Mouse (Mus musculus): ENCODE data around the gene Senp7. TPM values are rescaled to one million over a fixed set of nuclear protein-coding genes. Genes with fewer than 3 reads are reported as not detected.
"Not testable (repeated sequence)": the region's sequence is repeated elsewhere in the genome, so short reads cannot be mapped to it uniquely, and the experiment has no call there.

Senp7 gene
- polyA plus RNA-seq, 1 experiment from 2014 or later, result 24.6 TPM

- no peak overlapping the region for H3K27ac ChIP-seq (ENCODE audit: low read length)
- no peaks in the 10 kb centered on the region for H3K36me3 ChIP-seq (ENCODE audit: insufficient read depth, low read length)
- H3K9me3 ChIP-seq (ENCODE audit: low read length), result no peaks in the 10 kb centered on the region
- peak overlapping the region; percentile 55 for H3K4me2 ChIP-seq (replicated peaks; ENCODE audit: low read depth, low read length)
- H3K4me1 ChIP-seq (ENCODE audit: insufficient read depth, low read length), result no peaks in the 10 kb centered on the region
- H3K4me3 ChIP-seq (ENCODE audit: low read length), result peak overlapping the region; percentile 42
- no peaks in the 10 kb centered on the region for H3K27me3 ChIP-seq (ENCODE audit: insufficient read depth, low read length)
- WGBS, result 2% methylated on average over 20 of the region's 20 CpGs
- H3K9ac ChIP-seq (replicated peaks; ENCODE audit: low read length), result peak overlapping the region; percentile 57
- peak; percentile 97 for ATAC-seq (ENCODE audit: low FRiP score, low TSS enrichment)
Observed at GRCm38 (mm10) chr16:56064334-56064990, 16.3 kb downstream of the Senp7 start.

DNA sequence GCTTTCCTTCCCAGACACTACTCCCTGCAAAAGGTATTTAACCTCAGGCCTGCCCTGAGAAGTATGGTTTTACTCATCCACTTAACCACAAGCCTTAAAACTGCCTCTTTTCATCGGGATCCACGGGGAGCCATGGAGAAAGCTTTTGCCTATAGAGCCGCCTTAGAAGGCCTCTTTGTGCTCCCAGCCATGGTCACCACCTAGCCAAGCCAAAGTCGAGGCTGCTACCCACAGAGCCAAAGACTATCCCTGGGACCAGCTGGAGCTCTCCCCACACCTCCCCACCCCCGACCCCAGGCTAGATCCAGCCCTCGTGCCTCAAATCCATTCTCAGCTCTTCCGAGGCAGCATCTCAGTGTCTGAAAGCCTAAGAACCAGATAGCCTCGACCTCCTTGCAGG lies 18.0 kb downstream of the Senp7 start:
- 51% methylated on average over 8 of the region's 8 CpGs for WGBS
- Histone ChIP-seq H3K9me3 (ENCODE audit: low read length) (no peaks in the 10 kb centered on the region), H3K4me3 (ENCODE audit: low read length) (no peak overlapping the region), H3K27ac (ENCODE audit: low read length) (no peak overlapping the region), H3K9ac (replicated peaks; ENCODE audit: low read length) (no peak overlapping the region), H3K36me3 (ENCODE audit: insufficient read depth, low read length) (no peaks in the 10 kb centered on the region), H3K27me3 (ENCODE audit: insufficient read depth, low read length) (no peaks in the 10 kb centered on the region), H3K4me2 (replicated peaks; ENCODE audit: low read depth, low read length) (no peak overlapping the region), H3K4me1 (ENCODE audit: insufficient read depth, low read length) (no peaks in the 10 kb centered on the region)
- no peak for ATAC-seq (ENCODE audit: low FRiP score, low TSS enrichment)

DNA sequence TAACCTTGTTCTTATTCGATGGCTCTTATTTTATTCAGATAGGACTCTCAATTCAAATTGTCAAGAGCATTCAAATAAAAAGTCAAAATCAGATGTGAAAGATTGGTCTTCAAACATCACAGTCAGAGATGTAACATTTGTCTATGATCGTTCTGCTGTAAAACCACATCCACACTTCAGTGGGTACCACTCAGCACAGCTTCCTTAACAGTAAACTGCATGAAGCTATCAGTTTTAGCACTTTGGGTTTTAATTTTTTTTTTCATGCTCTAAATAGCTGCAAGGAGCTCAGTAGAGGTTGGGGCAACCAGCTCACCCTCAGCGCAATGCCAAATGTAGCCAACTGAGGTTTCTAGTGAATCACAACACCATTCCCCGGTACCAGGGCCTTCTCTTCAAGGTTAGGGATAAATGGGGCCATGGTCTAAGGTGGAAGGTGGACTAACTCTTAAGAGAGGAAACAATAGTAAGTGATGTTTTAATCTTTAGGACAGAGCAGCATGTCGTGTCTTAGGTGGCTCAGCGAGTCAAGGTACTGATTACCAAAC lies 20.5 kb downstream of the Senp7 start:
- Histone ChIP-seq H3K4me2 (replicated peaks; ENCODE audit: low read depth, low read length) (no peak overlapping the region), H3K4me1 (ENCODE audit: insufficient read depth, low read length) (no peaks in the 10 kb centered on the region), H3K27me3 (ENCODE audit: insufficient read depth, low read length) (no peaks in the 10 kb centered on the region), H3K9me3 (ENCODE audit: low read length) (no peaks in the 10 kb centered on the region), H3K4me3 (ENCODE audit: low read length) (no peak overlapping the region), H3K9ac (replicated peaks; ENCODE audit: low read length) (no peak overlapping the region), H3K36me3 (ENCODE audit: insufficient read depth, low read length) (no peaks in the 10 kb centered on the region), H3K27ac (ENCODE audit: low read length) (no peak overlapping the region)
- 86% methylated on average over 6 of the region's 6 CpGs for WGBS
- no peak for ATAC-seq (ENCODE audit: low FRiP score, low TSS enrichment)

- ATAC-seq (ENCODE audit: low FRiP score, low TSS enrichment), result no peak
- no peak overlapping the region for H3K9ac ChIP-seq (replicated peaks; ENCODE audit: low read length)
- H3K4me2 ChIP-seq (replicated peaks; ENCODE audit: low read depth, low read length), result no peak overlapping the region
- no peak overlapping the region for H3K4me3 ChIP-seq (ENCODE audit: low read length)
- no peaks in the 10 kb centered on the region for H3K9me3 ChIP-seq (ENCODE audit: low read length)
- no peaks in the 10 kb centered on the region for H3K27me3 ChIP-seq (ENCODE audit: insufficient read depth, low read length)
- no peak overlapping the region for H3K27ac ChIP-seq (ENCODE audit: low read length)
- H3K4me1 ChIP-seq (ENCODE audit: insufficient read depth, low read length), result peaks cover 3% of the 10 kb centered on the region; the same call in 1 of the 2 replicates
- no peaks in the 10 kb centered on the region for H3K36me3 ChIP-seq (ENCODE audit: insufficient read depth, low read length)
- WGBS, result 50% methylated on average over 5 of the region's 5 CpGs
Observed at GRCm38 (mm10) chr16:56071317-56072232, 23.4 kb downstream of the Senp7 start.

DNA sequence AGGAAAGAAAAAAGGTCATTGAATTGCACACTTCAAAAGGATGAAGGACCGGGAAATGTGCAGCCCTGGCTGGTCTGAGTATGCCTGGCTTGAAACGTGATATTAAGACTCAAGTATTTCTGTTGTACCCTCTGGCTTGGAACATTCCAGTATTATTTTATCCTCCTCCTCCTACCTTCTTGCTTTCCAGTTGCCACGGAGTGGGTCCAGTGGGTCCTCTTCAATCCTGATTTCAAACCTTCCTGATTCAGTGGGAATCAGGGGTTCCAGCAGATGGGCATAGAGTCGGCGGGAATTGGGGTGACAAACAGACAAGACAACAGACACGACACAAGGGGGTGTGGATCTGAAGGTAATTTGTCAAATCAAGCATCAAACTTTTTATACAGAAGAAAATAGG lies 24.4 kb downstream of the Senp7 start:
- H3K27ac ChIP-seq (ENCODE audit: low read length), result no peak overlapping the region
- H3K36me3 ChIP-seq (ENCODE audit: insufficient read depth, low read length), result no peaks in the 10 kb centered on the region
- H3K4me3 ChIP-seq (ENCODE audit: low read length), result no peak overlapping the region
- WGBS, result 66% methylated on average over 6 of the region's 6 CpGs
- no peaks in the 10 kb centered on the region for H3K9me3 ChIP-seq (ENCODE audit: low read length)
- no peak for ATAC-seq (ENCODE audit: low FRiP score, low TSS enrichment)
- peaks cover 7% of the 10 kb centered on the region; the same call in 1 of the 2 replicates for H3K4me1 ChIP-seq (ENCODE audit: insufficient read depth, low read length)
- no peaks in the 10 kb centered on the region for H3K27me3 ChIP-seq (ENCODE audit: insufficient read depth, low read length)
- H3K9ac ChIP-seq (replicated peaks; ENCODE audit: low read length), result no peak overlapping the region
- no peak overlapping the region for H3K4me2 ChIP-seq (replicated peaks; ENCODE audit: low read depth, low read length)

DNA sequence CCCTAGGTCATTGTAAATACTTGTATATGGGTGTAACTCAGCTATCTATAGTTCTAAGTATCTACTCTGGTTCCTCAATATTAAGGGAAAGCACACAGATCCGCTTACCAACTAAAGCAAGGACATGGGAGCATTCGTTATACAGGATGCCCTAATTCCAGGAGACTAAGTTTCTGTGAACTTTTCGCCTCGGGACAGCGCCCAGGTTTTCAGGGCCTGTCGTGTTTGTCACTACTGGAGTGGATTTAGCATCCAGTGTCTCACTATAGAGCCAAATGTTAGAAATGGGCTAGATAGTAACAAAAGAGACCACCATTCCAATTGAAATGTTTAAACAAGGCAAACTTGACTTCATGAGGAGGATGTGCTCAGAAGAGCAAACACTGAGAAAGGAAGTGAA lies 25.0 kb downstream of the Senp7 start:
- 94% methylated on average over 6 of the region's 6 CpGs for WGBS
- not testable (repeated sequence) for H3K4me3 ChIP-seq (ENCODE audit: low read length)

DNA sequence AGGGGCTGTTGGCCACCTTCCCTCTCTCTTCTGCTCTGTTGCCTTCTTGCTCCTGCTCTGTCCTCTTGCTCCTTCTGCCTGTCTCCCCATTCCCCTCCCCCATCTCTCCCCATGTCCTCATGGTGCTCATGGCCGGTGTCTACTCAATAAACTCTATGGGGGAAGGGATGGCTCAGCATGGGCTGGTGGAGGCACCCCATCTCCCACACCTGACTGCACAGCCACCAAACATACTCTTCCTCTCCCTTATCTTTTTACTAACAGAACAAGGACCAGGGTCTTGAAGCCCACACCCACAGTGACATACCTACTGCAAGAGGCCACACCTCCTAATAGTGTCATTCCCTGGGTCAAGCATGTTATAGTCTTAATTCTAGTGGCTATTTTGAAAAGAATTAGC lies 26.0 kb downstream of the Senp7 start:
- H3K36me3 ChIP-seq (ENCODE audit: insufficient read depth, low read length), result no peaks in the 10 kb centered on the region; the same call in 1 of the 2 replicates
- no peak overlapping the region for H3K4me3 ChIP-seq (ENCODE audit: low read length)
- no peak overlapping the region for H3K4me2 ChIP-seq (replicated peaks; ENCODE audit: low read depth, low read length)
- peaks cover 7% of the 10 kb centered on the region; the same call in 1 of the 2 replicates for H3K4me1 ChIP-seq (ENCODE audit: insufficient read depth, low read length)
- H3K27me3 ChIP-seq (ENCODE audit: insufficient read depth, low read length), result no peaks in the 10 kb centered on the region
- H3K9me3 ChIP-seq (ENCODE audit: low read length), result no peaks in the 10 kb centered on the region
- WGBS, result 81% methylated on average over 1 of the region's 1 CpGs
- H3K9ac ChIP-seq (replicated peaks; ENCODE audit: low read length), result no peak overlapping the region
- 0 out of 2 replicates have a peak, but pooled peaks have one; percentile 3 for ATAC-seq (ENCODE audit: low FRiP score, low TSS enrichment)
- no peak overlapping the region for H3K27ac ChIP-seq (ENCODE audit: low read length)

More for the DNA sequence above, 25.0 kb downstream of the Senp7 start:
- not testable (repeated sequence) for H3K4me1 ChIP-seq (ENCODE audit: insufficient read depth, low read length); ATAC-seq (ENCODE audit: low FRiP score, low TSS enrichment); H3K4me2 ChIP-seq (replicated peaks; ENCODE audit: low read depth, low read length); H3K27ac ChIP-seq (ENCODE audit: low read length); H3K27me3 ChIP-seq (ENCODE audit: insufficient read depth, low read length); H3K9ac ChIP-seq (replicated peaks; ENCODE audit: low read length); H3K9me3 ChIP-seq (ENCODE audit: low read length); H3K36me3 ChIP-seq (ENCODE audit: insufficient read depth, low read length)

- H3K27ac ChIP-seq (ENCODE audit: low read length), result no peak overlapping the region
- H3K4me2 ChIP-seq (replicated peaks; ENCODE audit: low read depth, low read length), result no peak overlapping the region
- H3K36me3 ChIP-seq (ENCODE audit: insufficient read depth, low read length), result no peaks in the 10 kb centered on the region; the same call in 1 of the 2 replicates
- H3K4me3 ChIP-seq (ENCODE audit: low read length), result no peak overlapping the region
- H3K27me3 ChIP-seq (ENCODE audit: insufficient read depth, low read length), result no peaks in the 10 kb centered on the region
- peaks cover 7% of the 10 kb centered on the region; the same call in 1 of the 2 replicates for H3K4me1 ChIP-seq (ENCODE audit: insufficient read depth, low read length)
- 73% methylated on average over 5 of the region's 5 CpGs for WGBS
- H3K9me3 ChIP-seq (ENCODE audit: low read length), result no peaks in the 10 kb centered on the region
- peak; percentile 29; the same call in 1 of the 2 replicates for ATAC-seq (ENCODE audit: low FRiP score, low TSS enrichment)
- H3K9ac ChIP-seq (replicated peaks; ENCODE audit: low read length), result no peak overlapping the region
Observed at GRCm38 (mm10) chr16:56074565-56074964, 26.4 kb downstream of the Senp7 start.

DNA sequence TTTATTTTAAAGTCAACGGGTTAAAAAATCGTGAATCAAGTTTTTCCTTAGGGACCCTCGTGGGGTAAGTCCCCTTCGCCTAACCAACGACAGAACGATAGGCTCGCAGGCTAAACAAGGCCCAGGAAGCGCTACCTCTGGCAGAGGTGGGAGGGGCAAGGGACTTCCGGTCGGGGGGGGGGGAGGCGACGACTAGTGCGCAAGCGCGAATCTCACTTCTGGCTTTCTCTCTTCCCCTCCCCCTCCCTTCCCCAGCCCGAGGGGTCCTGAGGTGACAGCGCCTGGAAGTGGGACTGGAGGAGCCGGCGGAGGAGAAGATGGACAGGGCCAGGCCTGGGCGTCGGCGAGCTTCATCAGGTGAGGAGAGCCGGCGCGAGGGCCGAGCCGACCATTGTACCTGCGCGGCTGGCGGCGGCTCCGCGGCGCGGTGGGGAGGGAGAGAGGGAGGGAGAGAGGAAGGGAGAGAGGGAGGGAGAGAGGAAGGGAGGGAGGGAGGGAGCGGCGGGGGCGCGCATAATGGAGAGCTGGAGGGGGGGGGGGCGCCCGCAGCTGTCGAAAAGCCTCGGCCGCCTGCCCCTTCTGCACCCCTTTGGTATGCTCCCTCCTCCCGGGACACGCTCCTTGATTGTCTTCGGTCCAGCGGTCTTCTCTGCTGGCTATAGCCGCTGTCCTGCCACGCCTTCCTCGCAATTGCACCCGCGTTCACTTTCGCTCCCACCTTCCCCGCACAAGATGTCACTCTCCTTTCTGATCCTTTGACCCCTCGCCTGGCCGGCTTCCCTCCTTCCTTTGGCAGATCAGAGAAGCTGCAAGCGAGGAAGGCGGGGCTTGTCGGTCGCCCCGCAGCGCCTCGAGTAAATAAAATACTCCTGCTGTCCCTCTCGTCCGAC lies 27.3 kb downstream of the Senp7 start:
- WGBS, result under 1% methylated on average over 49 of the region's 66 CpGs
- ATAC-seq (ENCODE audit: low FRiP score, low TSS enrichment), result peak; percentile 94
- Histone ChIP-seq H3K4me1 (ENCODE audit: insufficient read depth, low read length) (peaks cover 7% of the 10 kb centered on the region; the same call in 1 of the 2 replicates), H3K9me3 (ENCODE audit: low read length) (no peaks in the 10 kb centered on the region), H3K4me2 (replicated peaks; ENCODE audit: low read depth, low read length) (peak overlapping the region; percentile 57), H3K27me3 (ENCODE audit: insufficient read depth, low read length) (no peaks in the 10 kb centered on the region), H3K4me3 (ENCODE audit: low read length) (peak overlapping the region; percentile 61), H3K27ac (ENCODE audit: low read length) (peak overlapping the region; percentile 95), H3K36me3 (ENCODE audit: insufficient read depth, low read length) (no peaks in the 10 kb centered on the region; the same call in 1 of the 2 replicates), H3K9ac (replicated peaks; ENCODE audit: low read length) (peak overlapping the region; percentile 83)
